Mouse (Mus musculus) midbrain, embryonic 15.5 days (tissue): ENCODE measurements around the gene Rflna. TPM values are rescaled to one million over a fixed set of nuclear protein-coding genes. Genes with fewer than 3 reads are reported as not detected.

ENCODE experiments used
- ATAC-seq: fragments of 200-750 bp; cut with Nextera tagmentation; replicated peaks from 2 replicates; pipeline ENCODE4 v1.8.0; 2017; ENCODE audit warnings: moderate TSS enrichment
- H3K27ac ChIP-seq: fragments of 300-500 bp; sonication (generic); 2 replicates; pipeline ENCODE4 v1.5.1; 2015; ENCODE audit warnings: mild to moderate bottlenecking, inconsistent platforms
- H3K27me3 ChIP-seq: fragments of 300-500 bp; sonication (generic); replicated peaks from 2 replicates; pipeline ENCODE4 v1.6.1; 2015; ENCODE audit warnings: inconsistent platforms
- H3K36me3 ChIP-seq: fragments of 300-500 bp; sonication (generic); replicated peaks from 2 replicates; pipeline ENCODE4 v1.6.1; 2015; ENCODE audit warnings: inconsistent platforms
- H3K4me1 ChIP-seq: fragments of 300-500 bp; sonication (generic); 2 replicates; pipeline ENCODE4 v1.6.1; 2015; ENCODE audit warnings: inconsistent platforms
- H3K4me2 ChIP-seq: fragments of 300-500 bp; sonication (generic); 2 replicates; pipeline ENCODE4 v1.6.1; 2015; ENCODE audit warnings: inconsistent platforms, mild to moderate bottlenecking, moderate library complexity
- H3K4me3 ChIP-seq: fragments of 300-500 bp; sonication (generic); 2 replicates; pipeline ENCODE4 v1.5.1; 2015; ENCODE audit warnings: mild to moderate bottlenecking, inconsistent platforms
- H3K9ac ChIP-seq: fragments of 300-500 bp; sonication (generic); 2 replicates; pipeline ENCODE4 v1.6.1; 2015; ENCODE audit warnings: mild to moderate bottlenecking, inconsistent platforms
- H3K9me3 ChIP-seq: fragments of 300-500 bp; sonication (generic); 2 replicates; pipeline ENCODE4 v1.6.1; 2016; ENCODE audit warnings: inconsistent platforms
- WGBS: fragments of 180-500 bp; shearing (Covaris S2); methylation state at CpG from one replicate; pipeline ENCODE4 v1.1.7; 2015; ENCODE audit warnings: mixed read lengths; 5-methylcytosine and 5-hydroxymethylcytosine counted together
- polyA plus RNA-seq: library from polyadenylated mRNA; unstranded; fragments of >200 nt; fragmentation: Nextera tagmentation; extraction: Ambion mirVana; gene quantifications from 2 replicates; pipeline ENCODE4 v1.2.1, GENCODE M21; 2015

Gene Rflna
- polyA plus RNA-seq, 1 experiment from 2014 or later = 6.7 TPM

GRCm38 (mm10) chr5:125014497-125014896, 11.5 kb downstream of the Rflna start:
- Histone ChIP-seq H3K4me3 (no peak overlapping the region), H3K4me2 (no peak overlapping the region), H3K9ac (no peak overlapping the region), H3K27ac (no peak overlapping the region), H3K4me1 (peaks cover 3% of the 10 kb centered on the region; the same call in 1 of the 2 replicates), H3K27me3 (no peaks in the 10 kb centered on the region), H3K9me3 (no peaks in the 10 kb centered on the region), H3K36me3 (peaks cover 20% of the 10 kb centered on the region)
- WGBS = 54% methylated on average over 7 of the region's 7 CpGs
- no peak for ATAC-seq

- peaks cover 3% of the 10 kb centered on the region; the same call in 1 of the 2 replicates for H3K4me1 ChIP-seq
- WGBS = 91% methylated on average over 3 of the region's 3 CpGs
- peaks cover 20% of the 10 kb centered on the region for H3K36me3 ChIP-seq
Measured at GRCm38 (mm10) chr5:125015066-125015465, 12.0 kb downstream of the Rflna start.

GRCm38 (mm10) chr5:125015576-125015975, 12.6 kb downstream of the Rflna start:
- 87% methylated on average over 9 of the region's 9 CpGs for WGBS
- Histone ChIP-seq H3K9me3 (no peaks in the 10 kb centered on the region), H3K4me1 (peaks cover 3% of the 10 kb centered on the region; the same call in 1 of the 2 replicates), H3K4me2 (no peak overlapping the region), H3K4me3 (no peak overlapping the region), H3K27ac (no peak overlapping the region), H3K27me3 (no peaks in the 10 kb centered on the region), H3K9ac (no peak overlapping the region), H3K36me3 (peaks cover 20% of the 10 kb centered on the region)
- ATAC-seq = no peak

More at GRCm38 (mm10) chr5:125015066-125015465, 12.0 kb downstream of the Rflna start:
- H3K27me3 ChIP-seq = no peaks in the 10 kb centered on the region
- no peak overlapping the region for H3K4me3 ChIP-seq
- H3K9me3 ChIP-seq = no peaks in the 10 kb centered on the region
- no peak overlapping the region for H3K9ac ChIP-seq
- no peak for ATAC-seq
- H3K4me2 ChIP-seq = no peak overlapping the region
- H3K27ac ChIP-seq = no peak overlapping the region

- no peak for ATAC-seq
- WGBS = 87% methylated on average over 17 of the region's 17 CpGs
Measured at GRCm38 (mm10) chr5:125016421-125017242, 13.6 kb downstream of the Rflna start.

GRCm38 (mm10) chr5:125017332-125017731, 14.3 kb downstream of the Rflna start:
- H3K4me1 ChIP-seq = peaks cover 3% of the 10 kb centered on the region; the same call in 1 of the 2 replicates
- peaks cover 20% of the 10 kb centered on the region for H3K36me3 ChIP-seq
- H3K9me3 ChIP-seq = no peaks in the 10 kb centered on the region
- 66% methylated on average over 15 of the region's 15 CpGs for WGBS
- no peak overlapping the region for H3K9ac ChIP-seq
- no peak overlapping the region for H3K27ac ChIP-seq
- no peaks in the 10 kb centered on the region for H3K27me3 ChIP-seq
- no peak for ATAC-seq
- no peak overlapping the region for H3K4me2 ChIP-seq
- H3K4me3 ChIP-seq = no peak overlapping the region

More at GRCm38 (mm10) chr5:125016421-125017242, 13.6 kb downstream of the Rflna start:
- Histone ChIP-seq H3K4me1 (peaks cover 3% of the 10 kb centered on the region; the same call in 1 of the 2 replicates), H3K9ac (no peak overlapping the region), H3K4me2 (no peak overlapping the region), H3K9me3 (no peaks in the 10 kb centered on the region), H3K36me3 (peaks cover 20% of the 10 kb centered on the region), H3K27ac (no peak overlapping the region), H3K27me3 (no peaks in the 10 kb centered on the region), H3K4me3 (no peak overlapping the region)

GRCm38 (mm10) chr5:125019099-125019498, 16.1 kb downstream of the Rflna start:
- Histone ChIP-seq H3K36me3 (peaks cover 25% of the 10 kb centered on the region), H3K4me1 (peaks cover 3% of the 10 kb centered on the region; the same call in 1 of the 2 replicates), H3K9me3 (no peaks in the 10 kb centered on the region), H3K27me3 (no peaks in the 10 kb centered on the region), H3K27ac (no peak overlapping the region), H3K4me3 (no peak overlapping the region), H3K9ac (no peak overlapping the region), H3K4me2 (no peak overlapping the region)
- no peak for ATAC-seq
- WGBS = 94% methylated on average over 5 of the region's 5 CpGs

GRCm38 (mm10) chr5:125021298-125021697, 18.3 kb downstream of the Rflna start:
- Histone ChIP-seq H3K4me2 (no peak overlapping the region), H3K36me3 (peaks cover 45% of the 10 kb centered on the region), H3K4me3 (no peak overlapping the region), H3K4me1 (peaks cover 3% of the 10 kb centered on the region; the same call in 1 of the 2 replicates), H3K9me3 (no peaks in the 10 kb centered on the region), H3K27ac (0 out of 2 replicates have a peak overlapping the region, but pooled peaks have one; percentile 6), H3K9ac (no peak overlapping the region), H3K27me3 (no peaks in the 10 kb centered on the region)
- WGBS = 86% methylated on average over 11 of the region's 11 CpGs
- no peak for ATAC-seq

- Histone ChIP-seq H3K4me2 (no peak overlapping the region), H3K9ac (no peak overlapping the region), H3K27ac (no peak overlapping the region), H3K27me3 (no peaks in the 10 kb centered on the region), H3K4me1 (no peaks in the 10 kb centered on the region), H3K4me3 (no peak overlapping the region), H3K9me3 (no peaks in the 10 kb centered on the region), H3K36me3 (peaks cover 38% of the 10 kb centered on the region)
- ATAC-seq = no peak
- 80% methylated on average over 14 of the region's 14 CpGs for WGBS
Measured at GRCm38 (mm10) chr5:125024002-125024401, 21.0 kb downstream of the Rflna start.

GRCm38 (mm10) chr5:125028371-125028770, 25.4 kb downstream of the Rflna start:
- Histone ChIP-seq H3K36me3 (peaks cover 57% of the 10 kb centered on the region), H3K4me2 (no peak overlapping the region), H3K27ac (no peak overlapping the region), H3K4me3 (no peak overlapping the region), H3K27me3 (no peaks in the 10 kb centered on the region), H3K9me3 (no peaks in the 10 kb centered on the region), H3K4me1 (no peaks in the 10 kb centered on the region), H3K9ac (no peak overlapping the region)
- no peak for ATAC-seq
- WGBS = 94% methylated on average over 15 of the region's 15 CpGs

- Histone ChIP-seq H3K27ac (no peak overlapping the region), H3K9ac (no peak overlapping the region), H3K4me1 (no peaks in the 10 kb centered on the region), H3K9me3 (no peaks in the 10 kb centered on the region), H3K4me3 (no peak overlapping the region), H3K4me2 (no peak overlapping the region), H3K36me3 (peaks cover 60% of the 10 kb centered on the region), H3K27me3 (no peaks in the 10 kb centered on the region)
- 98% methylated on average over 20 of the region's 20 CpGs for WGBS
- ATAC-seq = no peak
Measured at GRCm38 (mm10) chr5:125028911-125029310, 25.9 kb downstream of the Rflna start.

GRCm38 (mm10) chr5:125036483-125036882, 33.5 kb downstream of the Rflna start:
- Histone ChIP-seq H3K4me3 (no peak overlapping the region), H3K4me2 (no peak overlapping the region), H3K27ac (no peak overlapping the region), H3K9ac (no peak overlapping the region), H3K36me3 (peaks cover 41% of the 10 kb centered on the region; the same call in 1 of the 2 replicates), H3K4me1 (no peaks in the 10 kb centered on the region), H3K27me3 (no peaks in the 10 kb centered on the region), H3K9me3 (no peaks in the 10 kb centered on the region)
- 91% methylated on average over 8 of the region's 8 CpGs for WGBS
- ATAC-seq = no peak

- no peaks in the 10 kb centered on the region for H3K27me3 ChIP-seq
- H3K4me1 ChIP-seq = 0 out of 2 replicates have a peak, but pooled peaks cover 6% of the 10 kb centered on the region
- no peak overlapping the region for H3K4me3 ChIP-seq
- no peak overlapping the region for H3K27ac ChIP-seq
- no peak for ATAC-seq
- H3K36me3 ChIP-seq = peaks cover 23% of the 10 kb centered on the region; the same call in 1 of the 2 replicates
- 90% methylated on average over 8 of the region's 8 CpGs for WGBS
- no peak overlapping the region for H3K9ac ChIP-seq
- no peak overlapping the region for H3K4me2 ChIP-seq
- H3K9me3 ChIP-seq = no peaks in the 10 kb centered on the region
Measured at GRCm38 (mm10) chr5:125039377-125040027, 36.5 kb downstream of the Rflna start.
